Mouse (Mus musculus): ENCODE measurements at regions not wholly inside any gene's neighbourhood (a gene's known extent, or its start where the extent isn't known, plus 50 kb on each side); places are given as distances from the start of the nearest gene placed in this dataset.
"Not testable (repeated sequence)": the region's sequence is repeated elsewhere in the genome, so short reads cannot be mapped to it uniquely, and the experiment has no call there.

DNA sequence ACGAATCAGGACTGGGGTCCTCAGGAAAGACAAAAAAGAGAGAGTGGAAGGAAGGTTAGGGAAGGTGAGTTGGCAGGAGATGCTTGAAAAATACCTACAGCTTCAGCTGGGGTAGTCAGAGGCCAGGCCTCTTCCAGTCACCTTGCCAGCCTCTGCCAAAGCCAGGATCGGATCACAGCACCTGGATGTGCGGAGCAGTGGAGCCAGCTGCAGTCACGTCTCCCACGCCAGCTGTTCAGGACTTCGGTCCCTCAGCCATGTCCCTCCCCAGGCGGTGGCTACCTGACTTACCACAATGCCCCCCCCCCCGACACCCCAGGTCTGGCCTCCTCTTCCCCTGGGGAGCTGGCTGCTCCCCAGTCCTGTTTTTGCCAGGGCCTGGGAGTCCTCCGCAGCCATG is 134.3 kb upstream of the Bcor start:
- no peak for DNase-seq (ENCODE audit: extremely low spot score in 1 of 2, low spot score in 1 of 2)

DNA sequence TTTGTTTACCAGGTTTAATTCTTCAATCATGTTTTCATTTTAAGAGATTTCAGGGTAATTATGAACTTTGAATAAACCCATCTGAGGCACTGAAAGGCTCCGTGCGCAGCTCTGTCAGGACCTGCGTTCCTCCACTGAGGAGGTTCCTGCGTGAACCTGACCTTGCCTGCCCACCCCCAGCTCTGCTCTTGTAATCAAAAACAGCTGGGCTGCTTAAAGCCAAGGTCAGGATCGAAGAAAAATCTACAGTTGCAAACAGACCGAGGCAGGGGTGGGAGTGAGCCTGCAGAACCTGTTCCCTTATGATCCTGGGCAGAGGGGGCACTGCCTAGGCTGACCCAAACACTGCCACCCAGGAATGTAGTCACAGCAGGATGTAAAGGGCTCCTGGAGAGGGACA is 134.8 kb upstream of the Bcor start:
- no peak for DNase-seq (ENCODE audit: extremely low spot score in 1 of 2, low spot score in 1 of 2)

DNA sequence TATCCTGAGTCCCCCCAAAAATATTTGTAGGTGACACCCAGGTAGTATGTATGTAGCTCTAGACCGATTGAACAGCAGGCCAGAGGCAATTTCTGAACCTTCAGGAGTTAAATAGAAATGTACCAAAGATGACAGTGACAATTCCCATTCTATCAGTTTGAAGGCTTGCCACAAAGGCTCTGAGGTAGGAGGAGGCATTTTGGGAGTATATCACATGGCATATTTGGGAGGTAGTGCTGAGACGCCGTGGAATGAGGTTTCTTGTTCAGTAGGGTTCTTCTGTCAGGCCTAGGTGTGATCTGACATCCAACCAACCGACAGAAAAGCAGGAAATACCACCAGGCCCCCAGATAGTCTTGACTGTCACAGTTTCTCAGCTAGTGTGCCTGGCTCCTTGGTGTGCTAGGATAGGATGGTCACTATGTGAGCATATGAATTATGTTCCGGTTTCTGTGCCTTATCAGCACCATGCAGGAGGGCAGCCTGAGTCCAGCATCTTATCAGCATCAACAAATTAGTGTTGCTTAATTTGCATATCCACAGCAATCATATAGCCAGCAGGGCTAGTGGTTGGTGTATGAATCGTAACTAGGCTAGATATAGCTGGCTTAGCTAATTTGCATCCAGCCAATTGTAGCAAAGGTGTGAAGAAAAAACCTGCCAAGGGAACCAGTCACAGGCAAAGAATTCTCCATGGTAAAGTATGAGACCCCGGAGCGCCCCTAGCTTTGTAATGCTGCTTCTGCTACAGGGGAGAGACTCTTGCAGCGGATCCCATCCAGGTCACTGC is 136.3 kb upstream of the Bcor start:
- DNase-seq (ENCODE audit: extremely low spot score in 1 of 2, low spot score in 1 of 2) = no peak

DNA sequence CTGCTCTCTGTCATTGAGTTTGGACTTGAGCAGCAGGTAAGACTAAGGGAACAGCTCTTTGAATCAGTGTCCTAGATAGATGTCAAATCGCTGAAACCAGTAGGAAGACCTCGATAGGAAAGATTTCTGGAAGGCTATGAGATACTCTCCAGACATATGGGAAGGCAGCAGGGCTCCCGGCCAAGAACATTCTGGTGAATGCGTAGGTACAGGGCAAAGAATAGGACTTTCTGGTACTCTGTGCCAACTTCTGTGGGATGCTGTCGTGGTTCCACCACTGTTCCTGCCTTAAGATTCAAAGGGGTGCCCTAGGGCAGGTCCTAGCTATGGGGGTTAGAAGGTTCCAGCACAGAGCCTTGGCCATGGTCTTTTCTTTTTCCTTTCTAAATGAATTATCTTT is 138.5 kb upstream of the Bcor start:
- no peak for DNase-seq (ENCODE audit: extremely low spot score in 1 of 2, low spot score in 1 of 2)

DNA sequence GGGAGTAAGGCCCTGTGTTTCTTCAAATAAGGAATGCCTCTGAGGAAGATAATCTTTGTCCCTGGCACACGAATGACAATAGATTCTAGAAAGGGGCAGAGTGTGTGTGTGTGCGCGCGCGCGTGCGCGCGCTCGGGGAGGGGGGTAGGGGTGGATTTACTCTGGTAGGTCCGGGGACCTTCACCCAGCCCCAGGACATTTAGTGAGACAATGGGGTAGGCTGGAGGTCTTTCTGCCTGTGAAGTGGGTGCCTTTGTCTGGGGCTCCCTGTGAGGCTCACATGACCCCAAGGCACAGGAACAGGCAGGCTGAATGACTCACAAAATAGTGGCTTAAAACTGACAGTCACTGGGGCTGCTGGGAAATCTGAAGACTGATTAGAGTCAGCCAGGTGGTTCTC is 139.1 kb upstream of the Bcor start:
- no peak for DNase-seq (ENCODE audit: extremely low spot score in 1 of 2, low spot score in 1 of 2)

DNA sequence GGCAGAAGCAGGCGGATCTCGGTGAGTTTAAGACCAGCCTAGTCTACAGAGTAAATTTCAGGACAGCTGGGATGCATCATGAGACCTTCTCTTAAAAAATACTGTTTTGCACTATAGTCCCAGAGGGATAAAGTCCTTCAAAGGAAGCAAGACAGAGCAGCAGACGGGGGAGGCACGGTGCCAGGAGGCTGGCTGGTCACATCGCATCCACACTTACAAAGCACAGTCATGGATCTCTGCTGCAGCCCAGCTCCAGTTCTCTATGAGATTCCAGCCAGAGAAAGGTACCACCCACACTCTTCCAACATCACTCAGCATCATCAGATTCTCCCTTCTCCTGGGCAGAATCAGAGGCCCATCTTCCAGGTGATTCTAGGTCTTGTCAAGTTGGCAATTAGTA is 144.5 kb upstream of the Bcor start:
- no peak for DNase-seq (ENCODE audit: extremely low spot score in 1 of 2, low spot score in 1 of 2)

DNA sequence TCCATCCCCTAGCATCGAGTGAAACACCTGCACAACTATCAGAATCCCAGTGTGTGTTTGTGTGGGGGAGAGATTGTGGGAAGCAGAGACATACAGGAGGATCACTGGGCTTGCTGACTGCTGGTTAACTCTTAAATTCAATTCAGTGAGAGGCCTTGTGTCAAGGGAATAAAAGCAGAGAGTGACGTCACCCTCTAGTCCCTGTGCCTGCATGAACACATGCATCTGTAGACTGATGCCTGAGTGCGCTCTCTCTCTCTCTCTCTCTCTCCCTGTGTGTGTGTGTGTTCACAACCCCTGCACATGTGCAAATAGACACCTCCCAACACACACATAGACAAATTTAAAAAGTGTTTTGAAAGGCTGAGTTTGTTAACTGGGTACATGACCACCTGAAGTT is 146.8 kb upstream of the Bcor start:
- no peak for DNase-seq (ENCODE audit: extremely low spot score in 1 of 2, low spot score in 1 of 2)

DNA sequence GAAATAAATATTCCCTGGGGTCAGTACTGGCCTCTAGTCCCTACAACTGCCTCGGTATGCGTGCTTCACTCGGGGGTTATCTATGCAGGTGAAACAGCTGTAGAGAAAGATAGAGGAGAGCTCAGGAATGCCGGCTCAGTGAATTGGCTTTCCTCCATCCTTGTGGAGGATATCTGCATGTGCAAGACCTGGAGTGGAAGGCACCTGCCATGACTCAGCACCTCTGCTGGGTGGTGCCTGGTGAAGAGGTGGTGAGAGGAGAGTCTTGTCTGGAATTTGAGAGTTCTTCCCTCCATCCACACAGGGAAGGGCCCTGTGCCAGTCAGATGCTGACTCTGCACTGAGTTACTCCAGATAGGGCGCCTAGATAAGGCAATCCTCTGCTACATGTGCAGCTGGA is 152.4 kb upstream of the Bcor start:
- DNase-seq (ENCODE audit: extremely low spot score in 1 of 2, low spot score in 1 of 2) = no peak

DNA sequence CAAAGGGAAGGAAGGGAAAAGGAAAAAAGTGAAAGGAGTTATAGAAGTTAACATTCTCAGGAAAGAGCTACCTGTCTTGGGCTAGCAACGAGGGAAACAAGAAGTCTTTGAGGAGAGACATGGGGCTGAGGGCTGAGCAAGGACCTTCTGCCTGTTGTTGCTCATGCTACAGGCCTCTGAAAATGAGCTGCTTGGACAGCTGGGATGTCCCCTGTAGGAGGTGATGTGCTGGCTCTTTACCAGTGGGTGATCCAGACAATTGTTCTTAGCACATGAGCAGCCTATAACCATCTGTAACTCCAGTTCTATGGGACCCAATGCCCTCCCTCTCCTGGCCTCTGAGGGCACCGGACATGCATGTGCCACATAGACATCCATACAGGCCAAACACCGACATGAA is 155.5 kb upstream of the Bcor start:
- no peak for DNase-seq (ENCODE audit: extremely low spot score in 1 of 2, low spot score in 1 of 2)

DNA sequence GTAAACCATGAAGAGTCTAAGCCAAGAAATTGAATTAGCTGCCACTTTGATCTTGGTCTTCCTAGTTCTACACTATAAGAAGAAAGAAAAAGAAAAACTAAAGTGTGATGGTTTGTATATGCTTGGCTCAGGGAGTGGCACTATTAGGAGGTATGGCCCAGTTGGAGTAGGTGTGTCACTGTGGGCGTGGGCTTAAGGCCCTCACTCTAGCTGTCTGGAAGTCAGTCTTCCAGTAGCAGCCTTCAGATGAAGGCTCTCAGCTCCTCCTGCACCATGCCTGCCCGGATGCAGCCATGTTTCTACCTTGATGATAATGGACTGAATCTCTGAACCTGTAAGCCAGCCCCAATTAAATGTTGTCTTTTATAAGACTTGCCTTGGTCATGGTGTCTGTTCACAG is 157.3 kb upstream of the Bcor start:
- not testable (repeated sequence) for DNase-seq (ENCODE audit: extremely low spot score in 1 of 2, low spot score in 1 of 2)

DNA sequence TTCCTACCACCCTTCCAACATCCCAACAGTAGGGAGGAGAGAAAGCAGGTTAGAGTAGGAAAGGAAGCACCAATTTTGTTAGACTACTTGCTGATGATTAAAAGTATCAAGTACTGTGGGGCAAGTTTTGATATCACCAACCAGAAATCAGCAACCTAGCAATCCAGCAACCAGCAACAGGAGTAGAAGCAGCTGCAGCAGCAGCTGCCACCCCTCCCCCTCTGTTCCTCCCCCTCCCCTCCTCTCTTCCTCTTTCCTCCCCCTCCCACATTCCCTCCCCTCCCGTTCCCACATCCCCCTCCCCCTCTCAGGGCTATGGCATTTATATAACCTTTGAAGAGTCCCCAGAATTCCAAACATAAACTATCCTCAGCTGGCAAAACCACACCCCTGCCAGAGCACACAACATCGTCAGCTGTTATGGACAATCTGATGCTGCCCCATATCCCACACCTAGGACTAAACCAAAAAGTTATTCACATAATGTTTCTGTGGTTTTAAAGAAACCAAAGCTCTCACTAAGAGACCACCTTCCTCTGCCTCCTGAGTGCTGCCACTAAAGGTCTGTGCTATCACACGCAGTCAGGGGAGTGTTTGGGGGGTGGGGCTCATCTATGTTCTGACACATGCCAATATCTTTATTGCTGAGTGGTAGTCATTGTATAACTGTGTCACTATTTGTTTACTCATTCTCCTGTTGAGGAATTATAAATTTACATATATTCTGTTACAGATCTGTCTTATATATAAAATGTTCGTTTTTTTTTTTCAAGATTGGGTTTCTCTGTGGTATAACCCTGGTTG is 158.9 kb upstream of the Bcor start:
- DNase-seq (ENCODE audit: extremely low spot score in 1 of 2, low spot score in 1 of 2) = no peak

DNA sequence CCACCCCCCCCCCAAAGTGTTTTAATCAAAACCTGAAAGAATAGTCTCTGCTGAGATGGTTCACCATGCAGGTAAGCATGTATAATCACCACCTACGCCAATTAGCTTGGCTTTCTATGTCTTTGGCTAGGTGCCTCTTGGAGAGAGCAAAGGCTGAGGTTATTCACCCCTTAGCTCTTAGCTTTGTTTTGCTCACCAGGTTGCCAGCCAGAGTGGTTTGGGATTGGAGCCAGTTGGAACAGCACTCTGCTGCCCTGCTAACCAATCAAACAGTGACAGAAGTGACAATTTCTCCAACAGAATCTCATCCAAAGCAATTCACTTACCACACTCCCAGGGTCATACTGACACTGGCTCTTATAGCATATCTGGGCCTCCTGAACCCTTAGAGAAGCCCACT is 162.3 kb upstream of the Bcor start:
- no peak for DNase-seq (ENCODE audit: extremely low spot score in 1 of 2, low spot score in 1 of 2)

DNA sequence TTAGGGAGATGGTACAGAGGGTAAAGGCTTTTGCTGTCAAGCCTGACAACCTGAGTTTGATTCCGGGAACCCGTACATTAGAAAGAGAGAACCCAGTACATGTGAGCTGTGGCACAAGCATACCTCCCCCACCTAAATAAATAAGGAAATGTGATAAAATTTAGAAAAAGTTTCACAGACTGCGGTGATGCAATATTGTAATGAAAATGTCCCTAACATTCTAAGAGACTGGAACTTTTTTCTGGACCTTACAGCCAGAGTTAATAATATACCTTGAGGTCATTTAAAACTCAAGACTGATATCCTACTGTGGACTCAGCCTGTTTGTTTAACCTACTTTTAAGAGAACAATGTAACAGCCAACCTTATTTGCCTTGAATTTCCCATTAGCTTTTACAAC is 163.1 kb upstream of the Bcor start:
- no peak for DNase-seq (ENCODE audit: extremely low spot score in 1 of 2, low spot score in 1 of 2)

DNA sequence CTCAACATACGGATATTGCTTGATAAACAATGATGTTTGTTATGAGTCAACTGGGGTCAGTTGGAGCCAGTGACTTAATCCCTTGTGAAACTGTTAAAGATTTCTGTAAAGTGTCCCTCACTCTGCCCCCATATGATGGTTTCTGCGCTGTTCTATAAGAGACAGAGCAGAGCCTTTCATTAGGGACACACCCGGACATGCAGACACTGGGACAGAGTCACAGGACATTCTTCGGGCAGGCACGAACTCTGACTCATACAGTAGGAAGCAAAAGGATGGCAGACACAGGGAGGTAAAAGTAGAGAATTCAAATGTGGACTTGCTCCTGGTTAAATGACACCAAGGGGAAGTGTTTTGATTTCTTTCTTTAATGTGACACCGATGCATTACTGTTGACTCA is 163.7 kb upstream of the Bcor start:
- DNase-seq (ENCODE audit: extremely low spot score in 1 of 2, low spot score in 1 of 2) = no peak

DNA sequence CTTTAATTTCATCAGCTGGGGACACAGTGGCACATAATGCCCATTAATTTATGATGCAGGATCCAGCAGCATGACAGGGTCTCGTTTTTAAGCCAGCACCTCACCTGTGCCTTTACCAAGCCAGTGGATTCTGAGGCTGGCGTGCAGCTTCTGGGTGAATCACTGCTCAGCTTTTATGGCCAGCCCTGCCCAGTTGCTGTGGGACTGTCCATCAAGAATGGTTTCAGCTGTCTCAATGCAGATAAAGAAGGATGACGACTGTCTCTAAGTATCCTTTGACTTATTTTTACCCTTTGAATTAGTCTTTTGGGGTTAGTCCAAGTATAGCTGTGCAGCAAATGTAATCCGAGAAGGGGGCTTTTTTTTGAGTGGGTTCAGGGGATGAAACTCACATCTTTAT is 167.3 kb upstream of the Bcor start:
- DNase-seq (ENCODE audit: extremely low spot score in 1 of 2, low spot score in 1 of 2) = no peak

DNA sequence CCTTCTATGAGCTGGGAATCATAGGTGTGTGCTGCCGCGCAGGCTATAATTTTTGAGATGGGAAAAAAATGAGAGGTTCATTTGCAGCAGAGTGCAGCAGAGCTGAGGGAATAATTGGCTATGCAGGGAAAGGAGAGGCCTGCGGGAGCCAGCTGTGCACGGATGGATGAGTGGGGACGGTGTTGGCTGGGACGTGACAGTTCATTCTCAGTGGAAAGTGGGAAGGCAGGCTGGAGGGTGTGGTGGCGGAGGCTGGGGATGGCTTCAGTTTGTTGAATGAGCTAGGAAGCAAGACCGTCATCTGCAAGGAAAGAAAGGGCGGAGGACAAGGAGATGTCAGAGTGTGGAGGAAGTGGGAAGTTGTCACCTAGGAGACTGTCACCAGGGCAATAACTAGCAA is 180.4 kb upstream of the Bcor start:
- no peak for DNase-seq (ENCODE audit: extremely low spot score in 1 of 2, low spot score in 1 of 2)

DNA sequence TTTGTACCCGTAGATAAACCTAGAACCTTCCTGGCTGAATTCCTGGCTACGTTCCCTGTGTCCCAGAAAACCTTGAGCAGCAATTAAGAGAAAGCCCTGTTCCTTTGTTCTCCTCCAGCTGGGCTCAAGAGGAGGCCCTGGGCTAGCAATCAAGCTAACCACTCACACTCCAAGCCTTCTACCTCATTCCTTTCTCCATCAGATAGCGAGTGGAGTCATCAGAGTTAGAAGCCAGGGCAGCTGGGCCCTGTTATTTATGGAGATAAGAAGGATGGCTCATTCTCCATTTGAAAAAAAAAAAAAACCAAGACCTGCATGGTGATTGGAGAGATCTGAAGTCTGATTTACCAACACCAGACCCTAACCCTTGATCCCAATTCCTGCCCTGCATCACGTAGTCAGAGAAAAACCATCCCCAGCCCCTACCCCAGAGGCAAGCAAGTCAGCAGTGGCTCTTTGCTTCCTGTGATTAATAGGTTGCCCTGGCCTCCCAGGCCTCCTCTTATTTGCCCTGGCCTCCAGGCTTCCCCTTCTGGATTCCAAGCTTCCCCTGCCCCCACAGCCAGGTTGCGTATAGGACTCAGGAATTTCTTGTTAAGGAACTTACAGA is 181.3 kb upstream of the Bcor start:
- no peak for DNase-seq (ENCODE audit: extremely low spot score in 1 of 2, low spot score in 1 of 2)

DNA sequence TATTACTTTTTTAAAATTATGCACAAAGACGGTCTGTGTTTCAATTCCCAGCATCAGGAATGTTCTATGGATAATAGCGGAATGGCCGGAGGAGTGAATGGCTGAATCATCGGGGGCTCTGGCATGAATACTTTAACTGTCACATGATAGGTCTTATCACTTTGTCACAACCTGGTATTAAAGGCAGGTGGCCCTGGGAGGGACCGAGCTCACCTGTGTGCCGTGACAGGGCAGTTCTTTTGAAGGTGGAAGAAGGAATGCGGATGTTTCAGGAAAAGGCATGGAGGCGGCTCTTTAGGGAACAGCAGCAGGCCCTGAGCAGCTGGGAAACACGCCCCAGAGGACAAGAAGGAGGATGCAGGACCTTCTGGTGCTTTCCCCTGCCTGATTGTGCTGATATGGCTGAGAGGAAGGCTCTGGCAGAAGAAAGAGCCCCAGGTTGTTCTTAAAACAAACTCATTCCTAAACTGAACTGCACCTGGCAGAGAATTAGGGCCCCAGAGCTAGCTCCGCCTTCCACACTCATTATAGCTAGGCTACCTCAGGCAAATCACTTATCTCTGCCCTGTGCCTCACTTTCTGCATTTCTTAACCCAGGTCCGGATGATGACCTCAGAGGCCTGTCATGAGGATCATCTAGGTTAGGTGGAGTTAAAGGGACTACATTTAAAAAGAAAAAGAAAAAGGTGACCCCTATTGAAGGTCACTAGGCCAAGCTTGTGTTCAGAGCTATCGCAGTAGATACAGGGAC is 184.8 kb upstream of the Bcor start:
- no peak for DNase-seq (ENCODE audit: extremely low spot score in 1 of 2, low spot score in 1 of 2)

DNA sequence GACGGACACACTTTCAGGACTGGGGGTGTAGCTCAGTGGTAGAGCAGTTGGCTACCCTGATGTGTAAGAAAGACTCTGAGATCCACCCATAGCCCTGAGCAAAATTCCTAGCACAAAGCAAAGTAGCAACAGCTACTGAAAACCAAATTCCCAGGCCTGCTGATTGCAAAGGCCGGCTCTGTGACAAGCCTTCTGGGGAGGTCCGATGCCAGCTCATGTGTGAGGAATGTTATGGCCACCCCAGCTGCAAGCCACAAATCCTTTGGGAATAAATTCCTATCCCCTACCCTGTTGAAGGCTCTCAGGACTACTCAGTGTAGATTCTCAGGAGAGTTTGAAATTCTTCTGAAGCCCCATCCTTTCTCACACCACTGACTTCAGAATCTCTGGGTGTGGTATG is 186.7 kb upstream of the Bcor start:
- DNase-seq (ENCODE audit: extremely low spot score in 1 of 2, low spot score in 1 of 2) = no peak

DNA sequence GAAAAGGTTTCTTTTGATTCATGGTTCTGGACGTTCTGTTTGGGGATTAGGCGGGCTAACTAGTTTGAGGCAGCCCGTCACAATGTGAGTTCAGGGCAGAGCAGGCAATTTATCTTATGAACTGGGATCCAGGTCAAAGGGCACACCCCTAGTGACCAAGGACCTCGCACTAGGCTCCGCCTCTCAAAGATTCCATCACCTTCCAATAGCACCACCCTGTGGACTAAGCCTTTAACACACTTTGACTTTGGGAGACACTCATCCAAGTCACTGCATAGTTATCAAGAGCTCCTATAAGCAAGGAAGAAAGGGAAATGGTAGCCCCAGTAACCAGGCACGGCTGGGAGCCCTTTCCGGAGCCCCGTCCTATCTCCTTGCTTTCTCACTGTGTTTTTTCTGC is 188.0 kb upstream of the Bcor start:
- no peak for DNase-seq (ENCODE audit: extremely low spot score in 1 of 2, low spot score in 1 of 2)

DNA sequence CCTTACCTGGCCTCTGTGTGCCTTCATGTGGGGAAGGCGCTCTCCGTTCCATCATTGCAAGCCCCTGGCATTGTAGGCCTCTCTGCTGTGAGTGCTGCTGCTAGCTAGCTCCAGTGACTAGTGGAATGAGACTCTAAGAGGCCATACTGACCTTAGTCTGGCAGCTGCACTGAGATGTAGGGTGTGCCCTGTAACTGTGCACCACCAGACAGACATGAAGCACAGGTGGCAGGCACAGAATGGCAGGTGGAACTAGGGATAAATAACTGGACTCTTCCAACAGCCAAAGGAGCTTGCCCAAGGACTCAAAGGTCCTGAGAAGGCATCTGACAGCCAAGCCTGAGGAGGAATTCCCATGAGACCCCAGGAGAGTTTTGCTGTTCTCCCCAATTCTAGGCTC is 194.7 kb upstream of the Bcor start:
- DNase-seq (ENCODE audit: extremely low spot score in 1 of 2, low spot score in 1 of 2) = no peak

Measured in layer of hippocampus, postnatal 25 days (tissue).